10 mouse cellular contexts compared by ENCODE assay signal in the genomic region with DNA sequence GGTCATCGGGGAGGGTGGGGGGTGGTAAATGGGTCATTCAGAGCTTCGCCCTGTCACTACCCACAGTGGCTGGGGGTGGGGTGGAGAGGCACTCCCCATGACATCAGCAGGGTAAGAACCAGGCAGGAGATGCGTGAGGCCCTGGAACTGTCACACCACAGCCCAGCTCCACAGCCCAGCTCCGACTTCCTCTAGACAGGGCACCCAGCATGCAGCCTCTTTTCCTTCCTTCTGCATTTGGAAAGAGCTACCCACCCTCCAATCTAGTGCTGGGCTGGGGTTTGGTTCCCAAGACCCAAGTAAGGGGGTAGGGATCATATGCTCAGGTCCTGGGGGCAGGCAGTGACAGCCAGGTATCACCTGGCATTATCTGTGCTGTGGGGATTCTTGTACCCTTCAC.
DNase-seq lines count a peak whose midpoint lies in the region; ATAC-seq and TF ChIP-seq lines count a peak whose summit lies in the region.
"Had no signal": no experiment of that assay in that cellular context is flagged by ENCODE, and none has a peak within 500 bp of the region (broad histone marks: within the 10 kb centered on the region; RNA-seq: fewer than 3 reads in every experiment).

No protein-coding gene starts in this region.

- H3K4me2 ChIP-seq in heart, embryonic 15.5 days, result no peak overlapping the region
- no peak overlapping the region for H3K4me2 ChIP-seq in heart, postnatal 0 days (ENCODE audit: low read depth, low read length)
- H3K4me2 ChIP-seq: neural tube, embryonic 15.5 days had no signal

- H3K9ac ChIP-seq in heart, embryonic 15.5 days, result no peak overlapping the region
- no peak overlapping the region for H3K9ac ChIP-seq in heart, postnatal 0 days (replicated peaks; ENCODE audit: low read depth, low read length)
- H3K9ac ChIP-seq: neural tube, embryonic 15.5 days had no signal

- H3K4me1 ChIP-seq in heart, embryonic 15.5 days (replicated peaks), result peaks cover 28% of the 10 kb centered on the region
- H3K4me1 ChIP-seq in heart, postnatal 0 days (ENCODE audit: control insufficient read depth, insufficient read depth), result peaks cover 15% of the 10 kb centered on the region

- no peaks in the 10 kb centered on the region for H3K9me3 ChIP-seq in heart, embryonic 15.5 days (replicated peaks)
- H3K9me3 ChIP-seq in heart, postnatal 0 days (replicated peaks; ENCODE audit: control insufficient read depth, low read length), result no peaks in the 10 kb centered on the region
- H3K9me3 ChIP-seq: neural tube, embryonic 15.5 days had no signal

- intact Hi-C loops in heart, postnatal 14 days (cut with DNase I), result no loop called here

- H3K36me3 ChIP-seq in heart, embryonic 15.5 days, result no peaks in the 10 kb centered on the region
- H3K36me3 ChIP-seq in heart, postnatal 0 days (replicated peaks; ENCODE audit: control insufficient read depth, insufficient read depth, low read length), result no peaks in the 10 kb centered on the region
- H3K36me3 ChIP-seq: neural tube, embryonic 15.5 days had no signal

- no peak for DNase-seq in heart, postnatal 14 days
- DNase-seq in CD4-positive helper T cell, adult 2 months (ENCODE audit: low read depth, low spot score), result peak; percentile 71
- no peak for DNase-seq in heart, postnatal 0 days (ENCODE audit: low spot score)
- peak; percentile 61 to 83 for DNase-seq in monocyte, adult 2 months (ENCODE audit: low read depth in 1 of 2, low spot score in 2 of 2)
- no peak for DNase-seq in c-Kit-positive CD71-positive TER-119-positive erythroid progenitor cells, embryonic 14.5 days (ENCODE audit: low spot score)
- no peak for DNase-seq in cerebellum, postnatal 10 days
- DNase-seq in urinary bladder, postnatal 25 days (ENCODE audit: low spot score), result no peak

- no peak for ATAC-seq in heart, embryonic 15.5 days (replicated peaks; ENCODE audit: insufficient number of reproducible peaks, insufficient read depth, low FRiP score, low read depth)
- ATAC-seq in heart, postnatal 0 days (ENCODE audit: insufficient read depth, low read depth), result no peak
- ATAC-seq: Patski had no signal

- no peaks in the 10 kb centered on the region for H3K27me3 ChIP-seq in heart, embryonic 15.5 days
- H3K27me3 ChIP-seq in heart, postnatal 0 days (ENCODE audit: control insufficient read depth, insufficient read depth, low read length), result no peaks in the 10 kb centered on the region
- H3K27me3 ChIP-seq: neural tube, embryonic 15.5 days; Patski had no signal

- H3K4me3 ChIP-seq in heart, embryonic 15.5 days, result no peak overlapping the region
- no peak overlapping the region for H3K4me3 ChIP-seq in heart, postnatal 0 days (ENCODE audit: low read depth, low read length)
- H3K4me3 ChIP-seq: neural tube, embryonic 15.5 days had no signal

- TF ChIP-seq EP300 in heart, postnatal 0 days (IDR thresholded peaks at IDR 0.05; ENCODE audit: low read depth), result no peak

- no peak for TF ChIP-seq CTCF in heart, postnatal 0 days (IDR thresholded peaks at IDR 0.05; ENCODE audit: low read depth)

- 65% methylated on average over 4 of the region's 4 CpGs for WGBS in heart, embryonic 15.5 days
- 88% methylated on average over 4 of the region's 4 CpGs for WGBS in heart, postnatal 0 days

- H3K27ac ChIP-seq in heart, embryonic 15.5 days, result peak overlapping the region; percentile 54
- H3K27ac ChIP-seq in heart, postnatal 0 days (ENCODE audit: low read depth), result peak overlapping the region; percentile 56; the same call in 1 of the 2 replicates
- H3K27ac ChIP-seq: neural tube, embryonic 15.5 days had no signal

Comparison
In these comparisons a context has a peak if more than half of its experiments do, and no peak if none do; other contexts are left out.
1. DNase-seq: peak in CD4-positive helper T cell, adult 2 months (single experiment) and monocyte, adult 2 months (2 of 2); none in heart, postnatal 14 days (0 of 2), heart, postnatal 0 days (single experiment), c-Kit-positive CD71-positive TER-119-positive erythroid progenitor cells, embryonic 14.5 days (single experiment), cerebellum, postnatal 10 days (0 of 2) and urinary bladder, postnatal 25 days (single experiment).